Mouse (Mus musculus): ENCODE measurements at regions not wholly inside any gene's neighbourhood (a gene's known extent, or its start where the extent isn't known, plus 50 kb on each side); places are given as distances from the start of the nearest gene placed in this dataset.

DNA sequence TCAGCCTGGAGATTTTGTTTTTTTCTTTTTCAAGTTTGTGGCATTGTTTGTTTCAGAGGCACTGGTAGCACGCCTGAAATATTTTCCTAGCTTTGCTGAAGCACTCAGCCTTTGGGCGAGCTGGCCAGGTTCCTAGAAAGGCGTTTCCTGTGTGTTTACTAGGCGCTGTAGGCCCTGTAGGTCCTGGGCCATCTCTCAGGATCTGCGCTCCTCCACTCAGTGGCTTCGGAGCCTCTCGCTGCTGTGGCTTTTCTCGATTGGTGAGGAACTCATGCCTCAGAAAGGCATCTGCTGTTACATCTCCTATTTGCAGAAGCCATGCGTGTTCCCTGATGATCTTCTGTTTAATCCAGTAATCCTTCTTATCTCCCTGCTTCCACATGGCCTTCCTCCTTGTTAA is 188.0 kb upstream of the Plcz1 start:
- in situ Hi-C loops (cut with MboI, MseI) = no loop called here

DNA sequence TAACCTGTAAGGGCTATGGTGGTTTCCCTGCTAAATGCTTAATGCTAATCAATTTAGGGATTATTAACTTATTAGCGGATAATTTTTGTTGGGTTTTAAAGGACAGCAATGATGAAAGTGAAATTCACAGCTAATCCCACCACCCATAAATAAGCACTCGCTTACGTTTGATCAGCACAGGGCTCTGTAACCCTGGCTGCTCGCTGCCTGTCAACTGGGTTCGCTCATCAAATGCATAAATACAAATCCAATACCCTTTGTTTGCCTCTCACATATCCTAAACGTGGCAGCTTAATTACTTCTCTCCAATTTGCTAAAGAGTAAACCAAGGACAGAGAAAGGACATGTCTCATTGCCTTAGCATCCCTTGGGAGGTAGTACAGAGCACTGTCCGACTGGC is 187.5 kb upstream of the Plcz1 start:
- in situ Hi-C loops (cut with MboI, MseI) = no loop called here

DNA sequence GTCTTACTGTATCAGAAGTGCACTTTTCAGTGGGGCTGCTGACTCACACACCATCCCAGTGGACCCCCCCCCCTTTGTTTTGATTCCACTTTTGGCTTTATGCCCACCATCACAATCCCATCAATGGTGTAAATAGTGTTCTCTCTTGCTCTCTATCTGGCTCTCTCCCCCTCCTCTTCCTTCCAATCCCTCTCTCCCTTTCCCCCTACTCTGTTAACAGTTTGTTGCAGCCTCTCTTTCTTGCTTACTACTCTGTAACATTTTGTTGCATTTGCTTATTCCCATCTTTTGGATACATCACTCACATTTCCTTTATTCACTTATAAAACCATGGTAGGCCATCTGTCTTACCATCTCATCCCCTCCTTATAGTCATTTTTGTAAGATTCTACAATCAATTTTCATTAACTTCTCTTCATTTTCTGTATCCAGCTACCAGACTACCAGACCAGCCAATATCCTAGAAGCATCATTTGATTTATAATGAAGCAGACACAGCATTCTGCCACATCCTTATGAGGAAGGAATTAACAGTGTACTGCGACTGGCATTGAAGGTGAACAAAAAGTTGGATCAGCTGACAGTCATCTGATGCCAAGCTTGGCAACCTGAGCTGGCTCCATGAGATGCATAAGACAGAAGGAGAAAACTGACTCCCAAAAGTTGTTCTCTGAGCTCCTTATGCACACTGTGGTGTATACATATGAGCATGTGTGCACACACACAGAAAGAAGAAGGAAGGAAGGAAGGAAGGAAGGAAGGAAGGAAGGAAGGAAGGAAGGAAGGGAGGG is 181.5 kb upstream of the Plcz1 start:
- in situ Hi-C loops (cut with MboI, MseI) = no loop called here

DNA sequence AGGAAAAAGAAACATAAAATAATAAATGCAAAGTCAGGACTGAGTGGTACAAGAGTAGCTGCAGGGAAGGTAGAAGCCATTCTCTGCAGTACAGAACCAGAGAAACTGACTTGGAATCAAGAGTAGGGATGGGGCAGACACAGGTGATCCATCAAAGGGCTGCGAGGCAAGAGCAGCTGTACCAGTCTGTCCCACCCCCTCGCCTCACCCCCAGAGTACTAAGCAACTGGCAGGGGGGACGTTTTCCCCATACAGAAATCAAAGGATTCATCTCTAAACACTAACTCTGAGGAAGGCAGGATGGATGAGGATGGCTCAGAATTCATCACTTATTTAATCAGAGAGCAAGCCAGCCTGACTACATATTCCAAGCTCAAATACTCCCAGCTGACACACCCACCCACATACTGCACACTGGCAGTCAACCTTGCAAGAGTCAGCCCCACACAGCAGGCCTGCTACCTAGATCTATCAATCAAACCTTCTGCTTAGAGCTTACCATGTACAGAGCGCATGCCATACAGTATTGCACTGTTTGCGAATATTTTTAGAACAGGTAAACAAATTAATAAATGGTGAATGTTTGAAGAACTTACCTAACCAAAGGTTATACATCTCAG is 180.5 kb upstream of the Plcz1 start:
- in situ Hi-C loops (cut with MboI, MseI) = no loop called here

DNA sequence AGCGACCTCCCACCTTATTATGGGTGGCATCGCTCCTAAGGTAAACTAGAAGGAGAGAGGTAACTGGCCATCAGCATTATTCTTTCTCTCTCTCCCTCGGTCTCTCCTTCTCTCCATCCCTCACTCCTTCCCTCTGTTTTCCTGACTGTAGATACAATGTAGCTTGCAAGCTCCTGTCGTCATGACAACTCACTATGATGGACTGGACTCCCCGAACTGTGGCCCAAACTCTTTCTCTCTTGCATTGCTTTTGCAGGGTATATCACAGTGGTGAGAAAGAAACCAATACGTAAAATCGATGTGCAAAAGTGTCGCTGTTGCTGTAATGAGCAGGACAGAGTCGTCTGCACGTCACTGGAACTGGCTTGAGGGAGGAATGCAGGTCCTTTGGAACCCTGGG is 177.5 kb upstream of the Plcz1 start:
- in situ Hi-C loops (cut with MboI, MseI) = no loop called here

DNA sequence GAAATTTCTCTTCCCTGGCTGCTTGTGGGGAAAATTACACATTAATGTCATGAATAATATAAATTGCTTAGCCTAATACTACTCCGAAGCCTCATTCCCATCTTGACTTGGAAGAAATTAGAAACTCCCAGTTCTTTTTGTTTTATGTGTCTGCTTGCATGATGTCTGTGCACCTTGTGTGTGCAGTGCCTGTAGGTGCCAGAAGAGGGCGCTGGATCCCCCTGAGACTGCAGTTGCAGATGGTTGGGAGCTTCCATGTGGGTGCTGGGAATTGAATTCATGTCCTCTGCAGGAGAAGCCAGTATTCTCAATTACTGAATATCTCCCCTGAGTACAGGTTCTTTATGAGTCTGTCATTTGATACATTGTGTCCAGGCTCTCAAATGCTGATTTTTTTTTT is 171.1 kb upstream of the Plcz1 start:
- in situ Hi-C loops (cut with MboI, MseI) = no loop called here

DNA sequence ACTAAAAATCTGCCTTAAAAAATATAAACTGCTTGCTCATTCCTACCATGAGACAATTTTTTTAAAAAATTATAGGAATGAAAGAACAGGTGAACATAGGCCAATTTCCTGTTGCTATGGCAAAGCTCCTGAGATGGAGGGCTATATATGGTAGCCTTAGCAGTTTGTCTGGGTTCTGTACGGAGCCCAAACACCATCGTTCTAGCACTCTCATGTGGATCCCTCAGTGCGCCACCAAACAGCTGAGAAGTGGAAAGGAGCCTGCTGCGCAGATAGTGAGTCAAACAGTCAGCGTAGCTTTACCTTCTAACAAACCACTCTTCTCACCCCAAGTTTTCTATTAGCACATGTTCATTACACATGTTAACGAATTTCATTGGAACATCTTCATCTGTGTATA is 168.9 kb upstream of the Plcz1 start:
- in situ Hi-C loops (cut with MboI, MseI) = no loop called here

DNA sequence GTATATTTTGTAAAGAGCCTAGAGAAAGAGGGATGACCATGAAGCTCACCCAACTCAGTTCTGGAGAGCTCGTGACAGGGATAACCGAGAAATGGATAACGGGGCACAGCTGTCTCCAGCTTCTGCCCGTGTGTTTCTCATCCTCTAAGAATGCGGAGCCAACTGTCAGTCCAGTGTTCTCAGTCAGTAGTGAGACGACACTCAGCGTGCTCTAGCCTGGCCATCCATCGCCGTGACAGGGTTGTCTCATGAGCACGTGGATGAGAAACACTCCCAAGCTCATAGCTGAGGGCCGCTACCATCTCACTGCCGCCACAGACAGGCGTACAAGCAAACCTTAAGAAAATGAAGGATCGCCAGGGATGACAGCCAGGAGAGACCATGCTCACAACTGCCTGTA is 167.8 kb upstream of the Plcz1 start:
- in situ Hi-C loops (cut with MboI, MseI) = loop anchor here (10.0 kb wide), 1 partner anchor 1404 kb away; no protein-coding TSS in a partner anchor

DNA sequence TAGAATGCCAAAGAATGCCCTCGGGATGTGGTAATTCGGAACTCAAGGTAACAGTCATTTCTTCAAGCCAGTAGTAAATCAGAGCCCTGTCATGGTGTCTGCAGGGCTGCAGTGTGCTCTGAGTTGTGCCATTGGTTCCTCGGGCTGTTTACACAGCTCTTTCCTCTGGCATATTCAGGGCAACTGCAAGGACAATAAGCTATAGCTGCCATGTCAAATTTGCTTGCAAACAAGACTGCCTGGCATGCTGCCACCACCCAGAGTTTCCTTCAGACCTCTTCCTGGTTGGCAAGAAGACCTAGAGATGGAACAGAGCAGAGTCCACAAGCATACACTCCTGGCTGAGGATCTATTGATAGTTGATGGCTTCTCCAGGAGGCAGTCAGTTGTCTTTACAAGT is 167.1 kb upstream of the Plcz1 start:
- in situ Hi-C loops (cut with MboI, MseI) = loop anchor here (10.0 kb wide), 1 partner anchor 1404 kb away; no protein-coding TSS in a partner anchor

DNA sequence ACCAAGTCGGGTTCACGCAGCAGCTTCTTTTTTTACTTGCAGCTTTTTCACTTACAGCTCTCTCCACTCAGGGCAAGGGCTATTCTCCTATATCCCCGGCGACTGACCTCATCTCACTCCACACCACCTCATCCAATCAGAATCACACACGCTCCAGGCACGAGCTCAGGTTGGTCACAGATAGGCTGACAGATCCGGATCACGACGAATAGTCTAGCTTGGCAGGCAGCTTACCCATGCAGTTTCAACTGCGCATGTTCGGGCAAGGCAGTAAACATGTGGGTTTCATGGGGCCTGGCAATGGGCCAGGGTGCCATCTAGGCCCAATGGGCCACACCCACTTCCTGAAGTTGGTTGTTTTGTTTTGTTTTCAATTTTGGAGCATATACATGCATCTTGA is 165.4 kb upstream of the Plcz1 start:
- in situ Hi-C loops (cut with MboI, MseI) = loop anchor here (10.0 kb wide), 1 partner anchor 1402 kb away; no protein-coding TSS in a partner anchor

DNA sequence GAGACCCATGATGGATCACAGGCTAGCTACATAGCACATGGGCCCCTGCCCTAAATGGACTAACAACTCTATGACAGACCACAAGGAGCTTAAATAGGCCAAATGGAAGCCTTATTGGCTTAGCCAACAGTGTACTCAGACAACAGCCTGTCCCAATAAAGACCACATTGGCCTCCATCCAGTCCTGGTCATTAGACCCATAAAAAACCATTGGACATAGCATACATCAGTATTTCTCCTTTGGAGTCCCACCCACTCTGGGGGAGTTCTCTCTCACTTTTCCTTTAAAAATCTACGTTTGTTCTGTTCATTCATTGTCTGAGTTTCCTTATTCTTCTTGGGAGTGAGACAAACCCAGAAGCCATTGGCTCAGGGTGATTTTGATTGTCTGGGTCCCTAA is 160.1 kb upstream of the Plcz1 start:
- in situ Hi-C loops (cut with MboI, MseI) = loop anchor here (10.0 kb wide), 1 partner anchor 1397 kb away; no protein-coding TSS in a partner anchor

DNA sequence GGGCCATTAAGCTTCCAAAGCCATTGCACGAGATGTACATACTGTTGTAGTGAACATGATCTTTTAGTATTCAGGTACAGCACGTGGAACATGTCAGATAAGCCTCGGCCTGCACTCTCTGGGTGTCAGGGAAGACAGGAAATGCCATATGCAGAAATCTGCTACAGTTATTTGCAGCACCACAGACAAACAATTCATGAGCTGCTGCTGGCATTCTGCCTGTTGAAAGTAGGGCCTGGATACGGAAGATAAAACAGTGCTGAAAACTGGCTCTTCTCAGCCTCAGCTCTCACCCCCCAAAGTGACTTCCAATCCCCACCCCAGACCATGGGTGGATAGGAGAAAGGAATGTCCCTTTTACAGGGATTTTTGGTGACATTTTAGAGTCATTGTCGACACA is 159.1 kb upstream of the Plcz1 start:
- in situ Hi-C loops (cut with MboI, MseI) = loop anchor here (10.0 kb wide), 1 partner anchor 1396 kb away; no protein-coding TSS in a partner anchor

DNA sequence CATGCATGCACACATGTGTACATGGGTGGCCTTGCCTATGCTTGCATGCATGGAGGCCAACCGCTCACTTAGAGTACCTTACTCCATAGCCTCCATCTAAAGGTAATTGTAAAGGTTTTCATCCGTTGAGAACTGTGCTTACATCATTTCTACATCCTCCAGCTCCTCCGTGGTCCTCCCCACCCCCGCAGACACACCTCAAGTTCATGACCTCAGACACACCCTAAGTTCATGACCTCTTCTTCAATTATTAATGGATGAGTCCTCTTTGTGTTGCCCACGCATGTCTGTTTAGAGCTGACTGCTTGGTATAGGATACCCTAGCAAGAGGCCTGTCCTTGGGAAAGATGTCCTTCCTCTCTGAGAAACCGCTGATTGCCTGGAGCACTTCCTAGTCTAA is 156.8 kb upstream of the Plcz1 start:
- in situ Hi-C loops (cut with MboI, MseI) = no loop called here

DNA sequence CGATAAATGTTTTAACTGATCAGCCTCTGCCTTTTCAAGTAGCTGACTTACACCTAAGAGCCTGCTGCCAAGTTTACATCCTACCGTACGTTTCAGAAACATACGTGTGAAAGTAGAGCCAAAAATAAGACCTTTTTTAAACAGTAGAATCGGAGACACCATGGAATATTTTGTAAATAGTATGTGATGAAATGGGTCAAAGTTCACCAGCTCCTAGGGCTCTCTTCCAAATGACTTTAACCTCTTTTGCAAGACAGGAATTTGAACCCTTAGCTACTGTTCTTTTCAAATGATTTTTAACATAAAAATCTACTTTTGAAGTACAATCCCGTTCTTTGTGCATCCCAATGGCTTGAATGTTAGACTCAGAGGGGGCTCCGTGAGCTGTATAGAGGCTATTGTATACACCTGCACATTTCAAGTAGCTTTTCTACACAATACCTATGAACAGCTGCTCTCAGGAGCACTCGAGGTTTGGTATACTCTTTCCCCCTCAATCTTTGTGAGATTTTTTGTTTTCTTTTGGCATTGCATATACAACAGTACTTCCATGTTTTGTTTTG is 155.9 kb upstream of the Plcz1 start:
- in situ Hi-C loops (cut with MboI, MseI) = no loop called here

DNA sequence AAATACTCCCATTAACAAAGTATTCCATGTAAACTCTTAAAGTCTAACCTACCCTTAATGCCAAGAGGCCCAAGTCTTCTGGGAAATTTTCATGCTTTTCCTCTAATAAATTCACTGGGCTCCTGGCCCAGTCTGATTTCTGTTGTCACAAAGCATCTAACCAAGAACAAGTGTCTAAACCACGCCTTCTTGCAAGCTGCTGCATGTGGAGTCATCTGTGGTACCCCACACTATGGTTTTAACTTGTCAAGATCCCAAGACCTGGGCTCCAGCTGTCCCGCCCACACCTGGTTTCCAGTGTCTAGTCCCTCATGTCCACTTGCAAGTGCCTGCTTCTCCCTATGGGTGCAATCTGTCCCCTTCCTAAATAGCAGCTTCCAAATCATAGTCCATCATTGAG is 153.0 kb upstream of the Plcz1 start:
- in situ Hi-C loops (cut with MboI, MseI) = no loop called here

DNA sequence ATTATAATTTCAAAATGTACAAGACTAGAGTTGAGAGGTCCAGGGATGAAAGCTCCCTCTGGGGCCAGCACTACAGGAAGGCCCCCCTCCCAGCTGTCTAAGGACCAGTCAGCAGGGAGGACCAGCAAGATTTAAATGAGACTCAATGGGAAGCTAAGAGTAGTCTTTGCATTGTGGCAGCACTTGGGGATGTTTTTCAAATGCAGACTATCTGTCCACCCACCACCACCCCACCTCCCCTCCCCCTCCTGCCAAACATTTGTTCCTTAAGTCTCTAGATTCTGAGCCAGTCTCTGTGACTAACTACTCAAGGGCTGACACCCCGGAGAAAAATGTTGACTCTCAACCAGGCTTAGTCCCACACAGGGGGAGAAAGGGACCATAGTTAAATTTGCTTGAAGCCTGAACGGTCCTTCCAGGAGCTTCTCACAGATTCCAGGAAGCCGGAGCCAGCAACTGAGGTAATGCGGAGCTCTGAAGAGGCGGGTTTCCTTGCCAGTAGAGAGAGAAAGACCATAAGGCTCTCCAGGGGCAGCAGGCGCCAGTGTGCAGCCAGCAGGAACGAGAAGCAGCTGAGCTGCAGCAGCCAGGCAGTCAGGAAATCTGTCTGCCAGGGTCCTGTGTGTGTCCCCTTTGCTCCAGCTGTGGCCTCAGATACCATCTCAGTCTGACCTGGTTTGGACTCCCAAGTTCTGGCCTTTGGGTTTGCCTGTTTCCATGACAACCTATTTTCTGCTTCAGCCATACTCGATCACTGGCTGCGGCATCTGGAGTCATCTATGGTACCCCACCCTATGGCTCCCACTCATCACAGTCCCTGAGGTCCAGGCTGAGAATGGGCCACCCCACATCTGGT is 152.1 kb upstream of the Plcz1 start:
- in situ Hi-C loops (cut with MboI, MseI) = no loop called here

DNA sequence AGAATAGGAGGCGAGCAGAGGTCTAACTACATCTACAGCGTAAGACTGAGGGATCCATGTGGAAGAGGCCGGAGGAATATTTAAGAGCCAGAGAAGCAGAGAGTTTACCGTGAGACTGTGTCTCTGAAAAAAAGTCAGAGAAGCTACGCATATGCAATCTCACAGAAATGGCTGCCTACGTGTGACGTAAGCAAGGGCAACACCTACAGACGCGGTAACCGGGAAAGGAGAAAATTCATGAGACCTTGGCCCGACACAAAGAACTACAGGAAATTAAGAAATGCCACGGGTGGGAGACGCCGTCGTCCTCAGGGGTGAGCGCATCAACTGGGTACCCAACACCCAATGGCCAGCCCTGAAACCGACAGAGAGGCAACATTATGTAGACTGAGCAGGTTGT is 151.3 kb upstream of the Plcz1 start:
- in situ Hi-C loops (cut with MboI, MseI) = no loop called here

DNA sequence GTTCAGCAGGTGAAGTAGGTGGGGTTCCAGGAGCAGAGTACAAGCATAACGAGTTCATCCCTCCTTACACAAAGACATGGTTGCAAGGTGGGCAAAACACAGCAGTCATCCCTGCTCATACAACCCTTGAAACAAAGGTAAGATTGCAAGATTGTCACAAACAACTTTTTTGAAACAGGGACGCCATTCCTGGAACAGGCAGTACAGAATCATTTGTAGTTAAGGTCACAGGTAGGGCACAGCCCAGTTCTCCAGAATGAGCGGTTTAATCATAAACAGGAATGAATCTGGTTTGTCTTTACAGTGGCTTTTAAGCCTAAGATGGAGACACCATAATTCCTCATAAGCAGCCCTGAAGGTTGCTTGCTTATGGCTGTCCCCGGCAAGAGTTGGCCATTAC is 150.1 kb upstream of the Plcz1 start:
- in situ Hi-C loops (cut with MboI, MseI) = no loop called here

DNA sequence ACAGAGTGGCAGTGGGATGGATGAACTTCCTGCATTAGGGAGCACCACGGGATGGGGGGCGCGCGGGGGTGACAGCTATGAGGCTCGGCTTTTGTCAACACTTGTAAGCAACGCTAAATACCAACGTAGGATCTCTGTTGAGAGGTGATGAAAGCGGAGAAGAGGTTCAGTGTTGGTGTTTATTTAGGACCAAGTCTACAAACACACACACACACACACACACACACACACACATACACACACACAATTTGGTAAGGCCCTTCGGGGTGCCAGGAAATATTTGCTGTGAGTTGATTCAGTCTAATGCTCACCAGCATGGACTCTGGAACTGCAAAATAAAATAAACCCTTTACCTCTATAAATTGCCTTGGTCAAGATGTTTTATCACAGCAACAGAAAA is 148.3 kb upstream of the Plcz1 start:
- in situ Hi-C loops (cut with MboI, MseI) = no loop called here

DNA sequence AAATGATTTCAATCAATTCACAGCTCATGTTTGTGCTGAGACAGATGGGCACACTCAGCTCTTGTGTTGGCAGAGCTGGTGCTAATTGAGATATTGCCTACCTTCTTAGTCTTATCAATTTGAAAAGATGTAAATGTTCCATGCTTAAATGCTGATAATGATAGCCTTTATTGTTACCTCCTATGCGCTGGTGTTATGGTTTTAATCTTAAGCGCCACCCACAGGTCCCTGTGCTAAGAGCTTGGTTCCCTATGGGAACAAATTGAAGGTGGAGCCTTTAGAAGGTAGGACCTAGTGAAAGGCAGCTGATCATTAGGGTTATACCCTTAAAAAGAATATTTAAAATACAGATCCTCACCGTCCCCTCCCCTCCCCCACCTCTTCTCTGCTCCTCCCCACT is 146.5 kb upstream of the Plcz1 start:
- in situ Hi-C loops (cut with MboI, MseI) = no loop called here

DNA sequence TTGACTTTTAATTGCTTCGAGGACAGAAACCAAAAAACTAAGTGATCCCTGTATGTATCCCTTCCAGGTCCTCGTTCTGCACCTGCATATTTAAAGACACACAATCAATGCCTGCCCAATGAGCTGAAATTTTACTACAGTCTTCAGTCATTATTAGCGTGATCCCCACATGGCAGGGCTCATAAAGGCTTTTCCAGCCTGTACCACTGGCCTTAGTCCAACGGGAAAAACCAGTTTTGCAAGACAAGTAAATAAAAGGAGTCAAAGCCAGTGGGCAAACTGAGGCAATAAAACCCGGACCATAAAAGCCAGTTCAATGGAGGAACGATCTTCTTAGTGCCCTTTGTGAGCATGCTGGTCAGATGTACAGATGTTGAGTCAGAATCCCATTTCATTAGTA is 145.8 kb upstream of the Plcz1 start:
- in situ Hi-C loops (cut with MboI, MseI) = no loop called here

DNA sequence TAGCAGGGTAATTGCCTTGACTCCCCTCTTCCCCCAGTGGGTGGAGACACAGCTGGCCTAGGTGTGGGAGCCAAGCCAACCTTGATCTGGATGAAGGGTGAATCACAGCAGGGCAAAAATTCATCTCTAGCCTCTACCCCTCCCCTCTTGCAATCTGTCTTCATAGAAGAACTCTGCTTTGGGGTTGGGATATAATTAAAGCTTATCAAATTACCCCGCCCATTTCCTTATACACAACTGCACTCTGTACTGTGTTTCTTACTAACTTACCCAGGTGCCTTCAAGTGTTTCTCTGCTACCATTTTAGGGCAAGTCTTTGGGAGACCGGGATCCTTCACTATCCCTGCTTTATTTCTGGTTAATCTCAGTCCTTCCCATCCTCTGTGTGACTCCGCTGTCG is 138.7 kb upstream of the Plcz1 start:
- in situ Hi-C loops (cut with MboI, MseI) = no loop called here
